In the genomic region with DNA sequence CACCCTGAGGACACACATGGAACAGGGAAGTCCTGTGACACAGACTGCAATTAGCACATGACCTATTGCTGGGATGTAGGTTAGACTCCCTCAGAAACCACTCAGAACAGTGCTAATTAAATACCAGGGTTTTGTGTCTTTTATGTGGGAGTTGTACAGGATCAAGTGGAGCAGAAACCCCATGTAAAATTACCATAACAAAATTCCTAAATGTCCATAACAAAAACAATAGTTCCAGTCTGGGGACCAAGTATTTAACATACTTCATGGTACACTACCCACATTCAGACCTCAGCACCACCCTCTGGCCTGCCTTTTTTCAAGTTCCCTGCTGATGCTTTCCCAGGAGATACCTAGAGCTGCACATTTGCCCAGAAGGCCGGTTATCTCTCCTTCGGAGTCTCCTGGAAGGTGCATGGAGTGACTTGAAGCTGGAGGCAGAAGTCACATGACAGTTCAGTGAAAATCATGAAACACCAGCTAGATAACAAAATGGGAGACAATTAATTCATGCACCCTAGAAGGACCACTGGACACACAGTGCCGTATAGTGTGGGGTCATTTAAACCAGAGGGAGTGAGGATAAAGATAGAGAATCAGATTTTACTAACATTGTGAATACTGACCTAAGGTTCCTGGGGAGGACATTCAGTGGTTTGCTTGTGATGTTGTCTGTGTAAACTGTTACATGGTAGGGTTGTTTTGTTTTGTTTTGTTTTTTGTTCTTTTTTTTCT, we compare ENCODE assay signal across 8 mouse cellular contexts. TPM values are rescaled to one million over a fixed set of nuclear protein-coding genes. Genes with fewer than 3 reads are reported as not detected.
A peak's percentile ranks its signal among the peaks of the same experiment; 100 is the strongest.
DNase-seq lines count a peak whose midpoint lies in the region; ATAC-seq and TF ChIP-seq lines count a peak whose summit lies in the region.

No protein-coding gene starts in this region.

- H3K36me3 ChIP-seq in stomach, embryonic 16.5 days (ENCODE audit: control insufficient read depth, insufficient read depth, low read length), result no peaks in the 10 kb centered on the region
- H3K36me3 ChIP-seq in stomach, postnatal 0 days (ENCODE audit: control insufficient read depth, insufficient read depth, low read length), result no peaks in the 10 kb centered on the region
- H3K36me3 ChIP-seq in midbrain, embryonic 10.5 days, result no peaks in the 10 kb centered on the region

- TF ChIP-seq CTCF in stomach, postnatal 0 days (IDR thresholded peaks at IDR 0.05; ENCODE audit: low read depth), result no peak

- no peaks in the 10 kb centered on the region for H3K27me3 ChIP-seq in stomach, embryonic 16.5 days (ENCODE audit: control insufficient read depth, insufficient read depth, low read length)
- H3K27me3 ChIP-seq in stomach, postnatal 0 days (ENCODE audit: control insufficient read depth, insufficient read depth, low read length), result no peaks in the 10 kb centered on the region
- no peaks in the 10 kb centered on the region for H3K27me3 ChIP-seq in midbrain, embryonic 10.5 days (ENCODE audit: low read depth, poor library complexity, severe bottlenecking)

- no peak for TF ChIP-seq EP300 in stomach, postnatal 0 days (optimal IDR thresholded peaks at IDR 0.05)

- no peak for ATAC-seq in stomach, embryonic 16.5 days (ENCODE audit: insufficient read depth, low FRiP score)
- no peak for ATAC-seq in stomach, postnatal 0 days (ENCODE audit: low FRiP score, low TSS enrichment)
- ATAC-seq in erythroblast, adult 5-6 weeks (replicated peaks; ENCODE audit: low FRiP score, poor library complexity, severe bottlenecking), result no peak

- no peak overlapping the region for H3K9ac ChIP-seq in stomach, embryonic 16.5 days (ENCODE audit: low read length)
- no peak overlapping the region for H3K9ac ChIP-seq in stomach, postnatal 0 days (ENCODE audit: low read length)

- 81% methylated on average over 3 of the region's 3 CpGs for WGBS in stomach, embryonic 16.5 days
- 81% methylated on average over 3 of the region's 3 CpGs for WGBS in stomach, postnatal 0 days
- WGBS in midbrain, embryonic 10.5 days, result 49% methylated on average over 3 of the region's 3 CpGs

- no peak overlapping the region for H3K4me3 ChIP-seq in stomach, embryonic 16.5 days (replicated peaks; ENCODE audit: low read length)
- H3K4me3 ChIP-seq in stomach, postnatal 0 days (ENCODE audit: low read depth, low read length), result no peak overlapping the region
- no peak overlapping the region for H3K4me3 ChIP-seq in midbrain, embryonic 10.5 days

- no peak overlapping the region for H3K4me2 ChIP-seq in stomach, embryonic 16.5 days (ENCODE audit: low read depth, low read length)
- no peak overlapping the region for H3K4me2 ChIP-seq in stomach, postnatal 0 days (replicated peaks; ENCODE audit: low read depth)

- H3K9me3 ChIP-seq in stomach, embryonic 16.5 days (replicated peaks; ENCODE audit: control insufficient read depth, low read length), result no peaks in the 10 kb centered on the region
- H3K9me3 ChIP-seq in stomach, postnatal 0 days (ENCODE audit: control insufficient read depth, low read length), result no peaks in the 10 kb centered on the region
- no peaks in the 10 kb centered on the region for H3K9me3 ChIP-seq in midbrain, embryonic 10.5 days (replicated peaks)

- peaks cover 3% of the 10 kb centered on the region; the same call in 1 of the 2 replicates for H3K4me1 ChIP-seq in stomach, embryonic 16.5 days (ENCODE audit: control insufficient read depth, insufficient read depth, low read length)
- H3K4me1 ChIP-seq in stomach, postnatal 0 days (replicated peaks; ENCODE audit: control insufficient read depth, insufficient read depth), result no peaks in the 10 kb centered on the region
- peaks cover 47% of the 10 kb centered on the region for H3K4me1 ChIP-seq in midbrain, embryonic 10.5 days

- H3K27ac ChIP-seq in stomach, embryonic 16.5 days (ENCODE audit: low read length), result 0 out of 2 replicates have a peak overlapping the region, but pooled peaks have one; percentile 26
- H3K27ac ChIP-seq in stomach, postnatal 0 days (replicated peaks), result no peak overlapping the region
- H3K27ac ChIP-seq in midbrain, embryonic 10.5 days (replicated peaks), result peak overlapping the region; percentile 90

- peak; percentile 22 to 24 for DNase-seq in cerebellum, postnatal 10 days
- DNase-seq in cerebellum, adult 9-11 months, result no peak
- no peak for DNase-seq in stomach, postnatal 0 days (ENCODE audit: low spot score)
- peak; percentile 45 for DNase-seq in midbrain, embryonic 10.5 days (ENCODE audit: low spot score)
- DNase-seq in spleen, postnatal 36 days (ENCODE audit: low spot score in 2 of 2), result no peak
- no peak for DNase-seq in spleen, postnatal 14 days (ENCODE audit: low spot score in 2 of 2)

RNA-seq across cellular contexts. Expression of a gene that starts 4.6 kb away (rescaled TPM):
- polyA plus RNA-seq in stomach, embryonic 16.5 days (2015; fragmentation: Nextera tagmentation; extraction: Ambion mirVana), result 77.1 and 77.9 TPM in 2 replicates
- polyA plus RNA-seq in stomach, postnatal 0 days (2015; fragmentation: Nextera tagmentation; extraction: Ambion mirVana), result 53.6 and 56.7 TPM in 2 replicates
- polyA plus RNA-seq in midbrain, embryonic 10.5 days (2016; fragmentation: Nextera tagmentation; extraction: Ambion mirVana), result 87.0 and 88.6 TPM in 2 replicates
- total RNA-seq in erythroblast, adult 5-6 weeks (2015; ENCODE audit: low replicate concordance), result 14.6 and 20.8 TPM in 2 replicates
- total RNA-seq in erythroblast, adult 5-6 weeks (2017; ENCODE audit: low replicate concordance), result 31.6 and 35.8 TPM in 2 replicates

RNA-seq across cellular contexts. Expression of a gene that starts 31.1 kb away (rescaled TPM):
- polyA plus RNA-seq in stomach, embryonic 16.5 days (2015; fragmentation: Nextera tagmentation; extraction: Ambion mirVana), result 3.6 and 4.2 TPM in 2 replicates
- polyA plus RNA-seq in stomach, postnatal 0 days (2015; fragmentation: Nextera tagmentation; extraction: Ambion mirVana), result 3.3 and 3.7 TPM in 2 replicates
- 10.4 and 14.8 TPM in 2 replicates for polyA plus RNA-seq in midbrain, embryonic 10.5 days (2016; fragmentation: Nextera tagmentation; extraction: Ambion mirVana)
- 0.19 and 0.63 TPM in 2 replicates for total RNA-seq in erythroblast, adult 5-6 weeks (2015; ENCODE audit: low replicate concordance)
- 0.60 and 2.0 TPM in 2 replicates for total RNA-seq in erythroblast, adult 5-6 weeks (2017; ENCODE audit: low replicate concordance)

RNA-seq across cellular contexts. Expression of a gene that starts 52.7 kb away (rescaled TPM):
- polyA plus RNA-seq in stomach, embryonic 16.5 days (2015; fragmentation: Nextera tagmentation; extraction: Ambion mirVana), result 44.5 and 47.6 TPM in 2 replicates
- 40.3 and 43.6 TPM in 2 replicates for polyA plus RNA-seq in stomach, postnatal 0 days (2015; fragmentation: Nextera tagmentation; extraction: Ambion mirVana)
- 89.0 and 100 TPM in 2 replicates for polyA plus RNA-seq in midbrain, embryonic 10.5 days (2016; fragmentation: Nextera tagmentation; extraction: Ambion mirVana)
- 24.2 and 26.3 TPM in 2 replicates for total RNA-seq in erythroblast, adult 5-6 weeks (2015; ENCODE audit: low replicate concordance)
- total RNA-seq in erythroblast, adult 5-6 weeks (2017; ENCODE audit: low replicate concordance), result 33.3 and 36.5 TPM in 2 replicates

RNA-seq across cellular contexts. Expression of a gene that starts 52.7 kb away (rescaled TPM):
- polyA plus RNA-seq in stomach, embryonic 16.5 days (2015; fragmentation: Nextera tagmentation; extraction: Ambion mirVana), result 160 and 166 TPM in 2 replicates
- polyA plus RNA-seq in stomach, postnatal 0 days (2015; fragmentation: Nextera tagmentation; extraction: Ambion mirVana), result 126 and 127 TPM in 2 replicates
- polyA plus RNA-seq in midbrain, embryonic 10.5 days (2016; fragmentation: Nextera tagmentation; extraction: Ambion mirVana), result 247 and 261 TPM in 2 replicates
- 38.2 and 38.4 TPM in 2 replicates for total RNA-seq in erythroblast, adult 5-6 weeks (2015; ENCODE audit: low replicate concordance)
- 35.4 and 40.5 TPM in 2 replicates for total RNA-seq in erythroblast, adult 5-6 weeks (2017; ENCODE audit: low replicate concordance)

Comparison
In these comparisons a context has a peak if more than half of its experiments do, and no peak if none do; other contexts are left out.
1. DNase-seq: peak in cerebellum, postnatal 10 days (2 of 2) and midbrain, embryonic 10.5 days (single experiment); none in cerebellum, adult 9-11 months (single experiment), stomach, postnatal 0 days (single experiment), spleen, postnatal 36 days (0 of 2) and spleen, postnatal 14 days (0 of 2).